Mouse (Mus musculus): ENCODE data around the gene Gemin7. TPM values are rescaled to one million over a fixed set of nuclear protein-coding genes. Genes with fewer than 3 reads are reported as not detected.

The Gemin7 gene
- polyA plus RNA-seq, 1 experiment from 2014 or later, result 144 TPM

- H3K4me1 ChIP-seq (ENCODE audit: control insufficient read depth in 2 of 2, insufficient read depth in 2 of 2, low read length in 2 of 2), result peaks cover 17 to 25% of the 10 kb centered on the region in 2 experiments; a peak in 3 of 4 replicates
- H3K9ac ChIP-seq (ENCODE audit: low read length), result no peak overlapping the region
- 68% methylated on average over 3 of the region's 3 CpGs for WGBS
- peaks cover 9% of the 10 kb centered on the region for H3K36me3 ChIP-seq (ENCODE audit: control insufficient read depth, insufficient read depth, low read length)
- ATAC-seq (ENCODE audit: insufficient number of reproducible peaks, insufficient read depth, low FRiP score, low read depth), result no peak
- no peaks in the 10 kb centered on the region for H3K9me3 ChIP-seq (ENCODE audit: control insufficient read depth, low read length)
- no peak overlapping the region for H3K4me3 ChIP-seq (ENCODE audit: control insufficient read depth in 1 of 2, insufficient read depth in 1 of 2, low read depth in 1 of 2, low read length in 2 of 2)
- no peak overlapping the region for H3K4me2 ChIP-seq (ENCODE audit: low read length)
- peaks cover 30% of the 10 kb centered on the region for H3K27me3 ChIP-seq (ENCODE audit: control insufficient read depth, insufficient read depth, low read length)
- H3K27ac ChIP-seq (replicated peaks in 1 of 2; ENCODE audit: control insufficient read depth in 1 of 2, insufficient read depth in 1 of 2, low read depth in 2 of 2, low read length in 2 of 2), result no peak overlapping the region
Observed at GRCm38 (mm10) chr7:19575559-19575958, 1.8 kb downstream of the Gemin7 start.

- peak overlapping the region; percentile 64 to 89 for H3K4me3 ChIP-seq (ENCODE audit: control insufficient read depth in 1 of 2, insufficient read depth in 1 of 2, low read depth in 1 of 2, low read length in 2 of 2)
- 14% methylated on average over 16 of the region's 16 CpGs for WGBS
- no peaks in the 10 kb centered on the region for H3K9me3 ChIP-seq (ENCODE audit: control insufficient read depth, low read length)
- H3K36me3 ChIP-seq (ENCODE audit: control insufficient read depth, insufficient read depth, low read length), result peaks cover 15% of the 10 kb centered on the region
- H3K4me1 ChIP-seq (ENCODE audit: control insufficient read depth in 2 of 2, insufficient read depth in 2 of 2, low read length in 2 of 2), result peaks cover 17 to 25% of the 10 kb centered on the region in 2 experiments; a peak in 3 of 4 replicates
- H3K4me2 ChIP-seq (ENCODE audit: low read length), result peak overlapping the region; percentile 78
- ATAC-seq (ENCODE audit: insufficient number of reproducible peaks, insufficient read depth, low FRiP score, low read depth), result no peak
- H3K9ac ChIP-seq (ENCODE audit: low read length), result peak overlapping the region; percentile 77
- H3K27me3 ChIP-seq (ENCODE audit: control insufficient read depth, insufficient read depth, low read length), result peaks cover 29% of the 10 kb centered on the region
- H3K27ac ChIP-seq (replicated peaks in 1 of 2; ENCODE audit: control insufficient read depth in 1 of 2, insufficient read depth in 1 of 2, low read depth in 2 of 2, low read length in 2 of 2), result peak overlapping the region in 1 of 2 experiments; percentile 80; a peak in 2 of 4 replicates
Observed at GRCm38 (mm10) chr7:19573776-19574140, 3.6 kb downstream of the Gemin7 start.

DNA sequence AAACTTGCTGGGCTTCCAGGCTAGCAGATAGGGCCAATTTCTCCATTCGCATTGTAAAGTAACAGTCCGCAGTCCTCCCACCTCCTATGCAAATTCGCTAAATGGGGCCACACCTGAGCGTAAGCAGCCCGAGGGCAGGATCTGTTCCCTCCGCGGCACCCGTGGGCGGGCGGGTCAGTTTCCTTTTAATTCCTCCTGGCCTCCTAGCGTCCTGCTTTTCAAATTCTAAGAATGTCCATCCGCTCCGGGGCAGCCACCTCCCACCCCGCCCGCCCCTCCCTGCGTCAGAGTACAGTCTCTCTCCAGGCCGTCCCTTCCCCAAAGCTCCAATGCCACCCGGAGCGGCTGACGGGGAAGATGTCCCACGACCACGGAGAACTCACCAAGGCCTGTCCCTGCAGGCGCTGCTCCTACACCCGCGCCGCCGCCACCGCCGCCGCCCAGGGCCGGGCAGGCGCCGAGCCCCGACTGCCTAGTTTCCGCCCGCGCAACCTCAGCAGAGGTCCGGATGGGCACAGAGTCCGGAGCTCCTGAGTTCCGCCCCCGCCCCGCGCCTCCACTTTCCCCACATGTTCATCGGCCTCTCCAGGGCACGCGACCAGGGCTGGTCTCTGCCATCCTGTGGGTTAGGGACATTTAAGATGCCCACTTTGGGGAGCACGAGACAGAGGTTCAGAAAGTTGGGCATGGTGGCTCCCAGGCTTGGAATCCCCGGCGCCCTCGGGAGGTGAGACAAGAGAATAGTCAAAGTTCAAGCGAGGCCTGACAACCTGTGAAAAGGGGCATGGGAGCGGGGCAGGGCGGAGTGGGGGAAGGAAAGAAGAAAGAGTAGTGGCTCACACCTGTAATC, 4.2 kb downstream of the Gemin7 start:
- H3K4me1 ChIP-seq (ENCODE audit: control insufficient read depth in 2 of 2, insufficient read depth in 2 of 2, low read length in 2 of 2), result peaks cover 17 to 25% of the 10 kb centered on the region in 2 experiments; a peak in 3 of 4 replicates
- peak overlapping the region; percentile 64 to 89 for H3K4me3 ChIP-seq (ENCODE audit: control insufficient read depth in 1 of 2, insufficient read depth in 1 of 2, low read depth in 1 of 2, low read length in 2 of 2)
- H3K27me3 ChIP-seq (ENCODE audit: control insufficient read depth, insufficient read depth, low read length), result peaks cover 23% of the 10 kb centered on the region
- no peaks in the 10 kb centered on the region for H3K9me3 ChIP-seq (ENCODE audit: control insufficient read depth, low read length)
- under 1% methylated on average over 53 of the region's 53 CpGs for WGBS
- peak overlapping the region; percentile 78 for H3K4me2 ChIP-seq (ENCODE audit: low read length)
- H3K9ac ChIP-seq (ENCODE audit: low read length), result peak overlapping the region; percentile 77
- ATAC-seq (ENCODE audit: insufficient number of reproducible peaks, insufficient read depth, low FRiP score, low read depth), result peak; percentile 75
- peak overlapping the region; percentile 80 to 83 for H3K27ac ChIP-seq (replicated peaks in 1 of 2; ENCODE audit: control insufficient read depth in 1 of 2, insufficient read depth in 1 of 2, low read depth in 2 of 2, low read length in 2 of 2)
- peaks cover 21% of the 10 kb centered on the region for H3K36me3 ChIP-seq (ENCODE audit: control insufficient read depth, insufficient read depth, low read length)

DNA sequence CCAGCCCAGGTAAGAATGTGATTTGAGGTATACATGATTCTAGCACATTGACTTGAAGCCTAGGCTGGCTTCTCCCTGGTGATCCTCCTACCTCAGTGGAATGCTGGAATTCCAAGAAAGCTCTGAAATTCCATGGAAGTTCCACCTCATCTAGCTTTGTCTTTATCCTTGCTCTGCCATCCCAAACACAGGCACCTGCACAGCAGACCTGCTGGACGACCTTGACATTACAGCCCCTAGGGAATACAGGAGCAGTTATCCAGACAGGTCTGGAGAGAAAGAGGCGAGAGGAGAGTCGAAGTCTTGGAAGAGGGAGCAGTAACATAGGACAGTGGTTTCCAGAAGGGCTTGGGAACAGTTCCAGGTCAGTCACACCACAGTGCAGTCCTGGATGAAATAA, 7.7 kb downstream of the Gemin7 start:
- H3K27me3 ChIP-seq (ENCODE audit: control insufficient read depth, insufficient read depth, low read length), result no peaks in the 10 kb centered on the region
- no peak overlapping the region for H3K9ac ChIP-seq (ENCODE audit: low read length)
- H3K36me3 ChIP-seq (ENCODE audit: control insufficient read depth, insufficient read depth, low read length), result peaks cover 47% of the 10 kb centered on the region
- no peak overlapping the region for H3K4me2 ChIP-seq (ENCODE audit: low read length)
- H3K4me3 ChIP-seq (ENCODE audit: control insufficient read depth in 1 of 2, insufficient read depth in 1 of 2, low read depth in 1 of 2, low read length in 2 of 2), result no peak overlapping the region
- ATAC-seq (ENCODE audit: insufficient number of reproducible peaks, insufficient read depth, low FRiP score, low read depth), result no peak
- no peaks in the 10 kb centered on the region for H3K9me3 ChIP-seq (ENCODE audit: control insufficient read depth, low read length)
- 85% methylated on average over 3 of the region's 3 CpGs for WGBS
- no peak overlapping the region for H3K27ac ChIP-seq (replicated peaks in 1 of 2; ENCODE audit: control insufficient read depth in 1 of 2, insufficient read depth in 1 of 2, low read depth in 2 of 2, low read length in 2 of 2)
- H3K4me1 ChIP-seq (ENCODE audit: control insufficient read depth in 2 of 2, insufficient read depth in 2 of 2, low read length in 2 of 2), result peaks cover 6 to 12% of the 10 kb centered on the region in 2 experiments; a peak in 3 of 4 replicates

GRCm38 (mm10) chr7:19567426-19567825, 10.0 kb downstream of the Gemin7 start:
- Histone ChIP-seq H3K27me3 (ENCODE audit: control insufficient read depth, insufficient read depth, low read length) (no peaks in the 10 kb centered on the region), H3K4me2 (ENCODE audit: low read length) (no peak overlapping the region), H3K4me1 (ENCODE audit: control insufficient read depth in 2 of 2, insufficient read depth in 2 of 2, low read length in 2 of 2) (peaks cover 2 to 20% of the 10 kb centered on the region in 2 experiments; a peak in 3 of 4 replicates), H3K9ac (ENCODE audit: low read length) (no peak overlapping the region), H3K36me3 (ENCODE audit: control insufficient read depth, insufficient read depth, low read length) (peaks cover 52% of the 10 kb centered on the region), H3K27ac (replicated peaks in 1 of 2; ENCODE audit: control insufficient read depth in 1 of 2, insufficient read depth in 1 of 2, low read depth in 2 of 2, low read length in 2 of 2) (no peak overlapping the region), H3K4me3 (ENCODE audit: control insufficient read depth in 1 of 2, insufficient read depth in 1 of 2, low read depth in 1 of 2, low read length in 2 of 2) (no peak overlapping the region), H3K9me3 (ENCODE audit: control insufficient read depth, low read length) (no peaks in the 10 kb centered on the region)
- no peak for ATAC-seq (ENCODE audit: insufficient number of reproducible peaks, insufficient read depth, low FRiP score, low read depth)
- WGBS, result 90% methylated on average over 8 of the region's 8 CpGs

DNA sequence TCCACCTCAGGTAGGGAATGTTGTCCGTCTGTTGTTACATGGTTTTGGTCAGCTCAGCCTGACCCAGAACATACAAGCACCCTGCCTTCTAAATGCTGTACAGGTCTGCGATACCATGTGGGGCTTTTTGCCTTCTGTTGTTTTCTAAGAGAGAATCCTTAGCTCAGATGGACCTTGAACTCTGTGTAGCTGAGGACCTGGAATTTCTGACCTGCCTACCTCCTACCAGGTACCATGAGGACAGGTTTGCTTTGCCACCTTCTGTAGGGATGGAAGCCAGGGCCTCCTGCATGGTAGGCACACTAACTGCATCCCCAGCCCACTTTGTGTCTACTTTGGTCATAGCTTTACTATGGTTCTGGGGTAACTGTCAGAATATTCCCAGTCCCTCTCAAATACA, 11.6 kb downstream of the Gemin7 start:
- Histone ChIP-seq H3K9ac (ENCODE audit: low read length) (no peak overlapping the region), H3K4me1 (ENCODE audit: control insufficient read depth in 2 of 2, insufficient read depth in 2 of 2, low read length in 2 of 2) (peaks cover under 1 to 13% of the 10 kb centered on the region in 2 experiments; a peak in 3 of 4 replicates), H3K27ac (replicated peaks in 1 of 2; ENCODE audit: control insufficient read depth in 1 of 2, insufficient read depth in 1 of 2, low read depth in 2 of 2, low read length in 2 of 2) (no peak overlapping the region), H3K27me3 (ENCODE audit: control insufficient read depth, insufficient read depth, low read length) (no peaks in the 10 kb centered on the region), H3K9me3 (ENCODE audit: control insufficient read depth, low read length) (no peaks in the 10 kb centered on the region), H3K36me3 (ENCODE audit: control insufficient read depth, insufficient read depth, low read length) (peaks cover 52% of the 10 kb centered on the region), H3K4me2 (ENCODE audit: low read length) (no peak overlapping the region), H3K4me3 (ENCODE audit: control insufficient read depth in 1 of 2, insufficient read depth in 1 of 2, low read depth in 1 of 2, low read length in 2 of 2) (no peak overlapping the region)
- 94% methylated on average over 2 of the region's 2 CpGs for WGBS
- no peak for ATAC-seq (ENCODE audit: insufficient number of reproducible peaks, insufficient read depth, low FRiP score, low read depth)

DNA sequence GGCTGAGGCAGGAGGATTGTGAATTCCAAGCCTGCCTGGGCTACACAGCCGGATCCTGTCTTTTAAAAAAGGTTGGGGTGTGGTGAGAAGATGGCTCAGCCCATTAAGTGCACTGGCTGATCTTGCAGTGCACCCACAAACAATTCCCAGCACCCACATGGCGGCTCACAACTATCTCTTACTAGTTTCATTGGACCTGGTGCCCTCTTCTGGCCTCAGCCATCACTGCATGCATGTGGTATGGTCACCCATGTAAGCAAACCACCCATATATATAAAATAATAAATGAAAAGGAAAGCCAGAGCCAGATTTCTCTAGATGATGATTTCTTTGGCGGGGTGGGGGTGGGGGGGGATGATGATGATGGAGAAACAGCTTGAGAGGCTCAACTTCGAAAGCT, 12.9 kb downstream of the Gemin7 start:
- 99% methylated on average over 4 of the region's 4 CpGs for WGBS
- H3K4me1 ChIP-seq (ENCODE audit: control insufficient read depth in 2 of 2, insufficient read depth in 2 of 2, low read length in 2 of 2), result peaks cover 9 to 26% of the 10 kb centered on the region in 2 experiments
- H3K9me3 ChIP-seq (ENCODE audit: control insufficient read depth, low read length), result no peaks in the 10 kb centered on the region
- no peaks in the 10 kb centered on the region for H3K27me3 ChIP-seq (ENCODE audit: control insufficient read depth, insufficient read depth, low read length)
- no peak overlapping the region for H3K4me2 ChIP-seq (ENCODE audit: low read length)
- no peak for ATAC-seq (ENCODE audit: insufficient number of reproducible peaks, insufficient read depth, low FRiP score, low read depth)
- peaks cover 44% of the 10 kb centered on the region for H3K36me3 ChIP-seq (ENCODE audit: control insufficient read depth, insufficient read depth, low read length)
- no peak overlapping the region for H3K4me3 ChIP-seq (ENCODE audit: control insufficient read depth in 1 of 2, insufficient read depth in 1 of 2, low read depth in 1 of 2, low read length in 2 of 2)
- no peak overlapping the region for H3K9ac ChIP-seq (ENCODE audit: low read length)
- no peak overlapping the region for H3K27ac ChIP-seq (replicated peaks in 1 of 2; ENCODE audit: control insufficient read depth in 1 of 2, insufficient read depth in 1 of 2, low read depth in 2 of 2, low read length in 2 of 2)

Data from heart, embryonic 14.5 days (tissue).